Comparison of ENCODE assay signal across 18 mouse cellular contexts in genomic region chr6:43449498-43449897, GRCm38 (mm10).
DNase-seq lines count a peak whose midpoint lies in the region; ATAC-seq lines count a peak whose summit lies in the region.
"Had no signal": no experiment of that assay in that cellular context is flagged by ENCODE, and none has a peak within 500 bp of the region (broad histone marks: within the 10 kb centered on the region; RNA-seq: fewer than 3 reads in every experiment).

No protein-coding gene starts in this region.

- no peak overlapping the region for H3K27ac ChIP-seq in forebrain, embryonic 10.5 days
- H3K27ac ChIP-seq in forebrain, embryonic 16.5 days (ENCODE audit: low read length) = no peak overlapping the region
- H3K27ac ChIP-seq: forebrain, embryonic 13.5 days; heart, embryonic 10.5 days; hindbrain, embryonic 12.5 days had no signal

- no peaks in the 10 kb centered on the region for H3K36me3 ChIP-seq in forebrain, embryonic 10.5 days (replicated peaks)
- H3K36me3 ChIP-seq in forebrain, embryonic 16.5 days (ENCODE audit: control insufficient read depth, insufficient read depth) = no peaks in the 10 kb centered on the region
- H3K36me3 ChIP-seq: heart, embryonic 10.5 days; hindbrain, embryonic 12.5 days had no signal

- no peaks in the 10 kb centered on the region for H3K27me3 ChIP-seq in forebrain, embryonic 10.5 days (ENCODE audit: poor library complexity, severe bottlenecking)
- H3K27me3 ChIP-seq in forebrain, embryonic 16.5 days (replicated peaks; ENCODE audit: control insufficient read depth, insufficient read depth, low read length) = no peaks in the 10 kb centered on the region
- H3K27me3 ChIP-seq: CH12.LX; forebrain, embryonic 13.5 days; hindbrain, embryonic 12.5 days had no signal

- peak; percentile 9 for DNase-seq in A20 (ENCODE audit: low read depth, low spot score)
- peak; percentile 88 for DNase-seq in cerebellum, adult 11-12 months
- peak; percentile 63 to 78 for DNase-seq in cerebellum, postnatal 14 days
- no peak for DNase-seq in gastrocnemius, adult 18-20 months (ENCODE audit: low spot score)
- no peak for DNase-seq in forebrain, embryonic 10.5 days (ENCODE audit: extremely low spot score, low spot score)
- DNase-seq: gastrocnemius, postnatal 25 days; kidney, adult 2 months; kidney, postnatal 10 days; layer of hippocampus, postnatal 36 days; lung, postnatal 10 days had no signal

- H3K9ac ChIP-seq in forebrain, embryonic 16.5 days (replicated peaks; ENCODE audit: low read depth, low read length) = no peak overlapping the region
- H3K9ac ChIP-seq: forebrain, embryonic 13.5 days; hindbrain, embryonic 12.5 days had no signal

- 66% methylated on average over 2 of the region's 2 CpGs for WGBS in forebrain, embryonic 10.5 days
- WGBS in forebrain, embryonic 16.5 days = 45% methylated on average over 2 of the region's 2 CpGs

- peak; percentile 87 for ATAC-seq in megakaryocyte progenitor cell, adult 5-6 weeks (replicated peaks; ENCODE audit: poor library complexity)
- no peak for ATAC-seq in forebrain, embryonic 16.5 days
- ATAC-seq: forebrain, embryonic 13.5 days; inflammation-experienced regulatory T-cells, adult 6 months; midbrain, embryonic 16.5 days had no signal

- no peaks in the 10 kb centered on the region for H3K9me3 ChIP-seq in forebrain, embryonic 10.5 days
- no peaks in the 10 kb centered on the region for H3K9me3 ChIP-seq in forebrain, embryonic 16.5 days (ENCODE audit: control insufficient read depth, low read length)
- H3K9me3 ChIP-seq: forebrain, embryonic 13.5 days; heart, embryonic 10.5 days; hindbrain, embryonic 12.5 days had no signal

- H3K4me2 ChIP-seq in forebrain, embryonic 16.5 days (ENCODE audit: low read length) = no peak overlapping the region
- H3K4me2 ChIP-seq: forebrain, embryonic 13.5 days; hindbrain, embryonic 12.5 days had no signal

- peaks cover 6% of the 10 kb centered on the region; the same call in 1 of the 2 replicates for H3K4me1 ChIP-seq in forebrain, embryonic 10.5 days
- H3K4me1 ChIP-seq in forebrain, embryonic 16.5 days (replicated peaks; ENCODE audit: control insufficient read depth, insufficient read depth, low read length) = no peaks in the 10 kb centered on the region
- H3K4me1 ChIP-seq: forebrain, embryonic 13.5 days; heart, embryonic 10.5 days; hindbrain, embryonic 12.5 days had no signal

- H3K4me3 ChIP-seq in forebrain, embryonic 10.5 days = no peak overlapping the region
- no peak overlapping the region for H3K4me3 ChIP-seq in forebrain, embryonic 16.5 days (replicated peaks; ENCODE audit: low read length)
- H3K4me3 ChIP-seq: forebrain, embryonic 13.5 days; heart, embryonic 10.5 days; hindbrain, embryonic 12.5 days had no signal

Comparison
In these comparisons a context has a peak if more than half of its experiments do, and no peak if none do; other contexts are left out.
1. DNase-seq: peak in A20 (single experiment), cerebellum, adult 11-12 months (single experiment) and cerebellum, postnatal 14 days (2 of 2); none in gastrocnemius, adult 18-20 months (single experiment) and forebrain, embryonic 10.5 days (single experiment).